Mouse (Mus musculus): Measurements from ENCODE around the gene Adarb1. TPM values are rescaled to one million over a fixed set of nuclear protein-coding genes. Genes with fewer than 3 reads are reported as not detected.

The Adarb1 gene
- polyA plus RNA-seq, 1 experiment from 2014 or later = 3.0 TPM

- Histone ChIP-seq H3K9me3 (ENCODE audit: control insufficient read depth, low read length) (no peaks in the 10 kb centered on the region), H3K27ac (ENCODE audit: low read length) (no peak overlapping the region)
- 51% methylated on average over 2 of the region's 2 CpGs for WGBS
Measured at GRCm38 (mm10) chr10:77381191-77381590, 36.9 kb downstream of the Adarb1 start.

GRCm38 (mm10) chr10:77380716-77381115 is 37.4 kb downstream of the Adarb1 start:
- Histone ChIP-seq H3K4me3 (ENCODE audit: low read length) (no peak overlapping the region), H3K4me2 (ENCODE audit: low read depth, low read length) (no peak overlapping the region), H3K9me3 (ENCODE audit: control insufficient read depth, low read length) (no peaks in the 10 kb centered on the region), H3K27ac (ENCODE audit: low read length) (no peak overlapping the region), H3K27me3 (replicated peaks; ENCODE audit: control insufficient read depth, insufficient read depth, low read length) (no peaks in the 10 kb centered on the region), H3K36me3 (ENCODE audit: control insufficient read depth, insufficient read depth, low read length) (no peaks in the 10 kb centered on the region), H3K4me1 (ENCODE audit: control insufficient read depth, insufficient read depth, low read length) (no peaks in the 10 kb centered on the region), H3K9ac (ENCODE audit: low read depth, low read length) (no peak overlapping the region)
- ATAC-seq = no peak
- WGBS = 78% methylated on average over 6 of the region's 6 CpGs

More at GRCm38 (mm10) chr10:77381191-77381590, 36.9 kb downstream of the Adarb1 start:
- Histone ChIP-seq H3K4me3 (ENCODE audit: low read length) (no peak overlapping the region), H3K27me3 (replicated peaks; ENCODE audit: control insufficient read depth, insufficient read depth, low read length) (no peaks in the 10 kb centered on the region), H3K36me3 (ENCODE audit: control insufficient read depth, insufficient read depth, low read length) (no peaks in the 10 kb centered on the region), H3K4me1 (ENCODE audit: control insufficient read depth, insufficient read depth, low read length) (no peaks in the 10 kb centered on the region), H3K9ac (ENCODE audit: low read depth, low read length) (no peak overlapping the region), H3K4me2 (ENCODE audit: low read depth, low read length) (no peak overlapping the region)
- no peak for ATAC-seq

- Histone ChIP-seq H3K9me3 (ENCODE audit: control insufficient read depth, low read length) (no peaks in the 10 kb centered on the region), H3K36me3 (ENCODE audit: control insufficient read depth, insufficient read depth, low read length) (no peaks in the 10 kb centered on the region), H3K27me3 (replicated peaks; ENCODE audit: control insufficient read depth, insufficient read depth, low read length) (no peaks in the 10 kb centered on the region), H3K4me3 (ENCODE audit: low read length) (no peak overlapping the region), H3K27ac (ENCODE audit: low read length) (no peak overlapping the region), H3K9ac (ENCODE audit: low read depth, low read length) (no peak overlapping the region), H3K4me2 (ENCODE audit: low read depth, low read length) (no peak overlapping the region), H3K4me1 (ENCODE audit: control insufficient read depth, insufficient read depth, low read length) (no peaks in the 10 kb centered on the region)
- WGBS = 93% methylated on average over 4 of the region's 4 CpGs
- no peak for ATAC-seq
Measured at GRCm38 (mm10) chr10:77379199-77379598, 38.9 kb downstream of the Adarb1 start.

- no peaks in the 10 kb centered on the region for H3K4me1 ChIP-seq (ENCODE audit: control insufficient read depth, insufficient read depth, low read length)
- no peak overlapping the region for H3K27ac ChIP-seq (ENCODE audit: low read length)
- no peak overlapping the region for H3K9ac ChIP-seq (ENCODE audit: low read depth, low read length)
- H3K9me3 ChIP-seq (ENCODE audit: control insufficient read depth, low read length) = no peaks in the 10 kb centered on the region
- H3K4me2 ChIP-seq (ENCODE audit: low read depth, low read length) = no peak overlapping the region
- ATAC-seq = no peak
- H3K4me3 ChIP-seq (ENCODE audit: low read length) = no peak overlapping the region
- no peaks in the 10 kb centered on the region for H3K36me3 ChIP-seq (ENCODE audit: control insufficient read depth, insufficient read depth, low read length)
- no peaks in the 10 kb centered on the region for H3K27me3 ChIP-seq (replicated peaks; ENCODE audit: control insufficient read depth, insufficient read depth, low read length)
- WGBS = 84% methylated on average over 1 of the region's 1 CpGs
Measured at GRCm38 (mm10) chr10:77376056-77376455, 42.0 kb downstream of the Adarb1 start.

GRCm38 (mm10) chr10:77374948-77375347 is 43.1 kb downstream of the Adarb1 start:
- ATAC-seq = no peak
- Histone ChIP-seq H3K4me2 (ENCODE audit: low read depth, low read length) (no peak overlapping the region), H3K27ac (ENCODE audit: low read length) (no peak overlapping the region), H3K9me3 (ENCODE audit: control insufficient read depth, low read length) (no peaks in the 10 kb centered on the region), H3K4me3 (ENCODE audit: low read length) (no peak overlapping the region), H3K27me3 (replicated peaks; ENCODE audit: control insufficient read depth, insufficient read depth, low read length) (no peaks in the 10 kb centered on the region), H3K9ac (ENCODE audit: low read depth, low read length) (no peak overlapping the region), H3K4me1 (ENCODE audit: control insufficient read depth, insufficient read depth, low read length) (no peaks in the 10 kb centered on the region), H3K36me3 (ENCODE audit: control insufficient read depth, insufficient read depth, low read length) (no peaks in the 10 kb centered on the region)
- 68% methylated on average over 1 of the region's 1 CpGs for WGBS

GRCm38 (mm10) chr10:77374407-77374806 is 43.7 kb downstream of the Adarb1 start:
- 75% methylated on average over 5 of the region's 5 CpGs for WGBS
- no peak overlapping the region for H3K4me2 ChIP-seq (ENCODE audit: low read depth, low read length)
- H3K9ac ChIP-seq (ENCODE audit: low read depth, low read length) = no peak overlapping the region
- H3K27ac ChIP-seq (ENCODE audit: low read length) = no peak overlapping the region
- no peaks in the 10 kb centered on the region for H3K27me3 ChIP-seq (replicated peaks; ENCODE audit: control insufficient read depth, insufficient read depth, low read length)
- no peak overlapping the region for H3K4me3 ChIP-seq (ENCODE audit: low read length)
- no peaks in the 10 kb centered on the region for H3K9me3 ChIP-seq (ENCODE audit: control insufficient read depth, low read length)
- no peak for ATAC-seq
- H3K36me3 ChIP-seq (ENCODE audit: control insufficient read depth, insufficient read depth, low read length) = no peaks in the 10 kb centered on the region
- no peaks in the 10 kb centered on the region for H3K4me1 ChIP-seq (ENCODE audit: control insufficient read depth, insufficient read depth, low read length)

- H3K27ac ChIP-seq (ENCODE audit: low read length) = no peak overlapping the region
- H3K9me3 ChIP-seq (ENCODE audit: control insufficient read depth, low read length) = no peaks in the 10 kb centered on the region
- H3K27me3 ChIP-seq (replicated peaks; ENCODE audit: control insufficient read depth, insufficient read depth, low read length) = no peaks in the 10 kb centered on the region
- no peak overlapping the region for H3K9ac ChIP-seq (ENCODE audit: low read depth, low read length)
- no peaks in the 10 kb centered on the region for H3K4me1 ChIP-seq (ENCODE audit: control insufficient read depth, insufficient read depth, low read length)
- no peak overlapping the region for H3K4me2 ChIP-seq (ENCODE audit: low read depth, low read length)
- H3K4me3 ChIP-seq (ENCODE audit: low read length) = no peak overlapping the region
- no peaks in the 10 kb centered on the region for H3K36me3 ChIP-seq (ENCODE audit: control insufficient read depth, insufficient read depth, low read length)
- WGBS = 83% methylated on average over 5 of the region's 5 CpGs
- ATAC-seq = no peak
Measured at GRCm38 (mm10) chr10:77370129-77370528, 47.9 kb downstream of the Adarb1 start.

- no peaks in the 10 kb centered on the region for H3K4me1 ChIP-seq (ENCODE audit: control insufficient read depth, insufficient read depth, low read length)
- no peaks in the 10 kb centered on the region for H3K36me3 ChIP-seq (ENCODE audit: control insufficient read depth, insufficient read depth, low read length)
- no peak overlapping the region for H3K9ac ChIP-seq (ENCODE audit: low read depth, low read length)
- H3K27ac ChIP-seq (ENCODE audit: low read length) = no peak overlapping the region
- WGBS = 49% methylated on average over 6 of the region's 6 CpGs
- no peaks in the 10 kb centered on the region for H3K9me3 ChIP-seq (ENCODE audit: control insufficient read depth, low read length)
- no peak for ATAC-seq
- H3K4me3 ChIP-seq (ENCODE audit: low read length) = no peak overlapping the region
- no peak overlapping the region for H3K4me2 ChIP-seq (ENCODE audit: low read depth, low read length)
- no peaks in the 10 kb centered on the region for H3K27me3 ChIP-seq (replicated peaks; ENCODE audit: control insufficient read depth, insufficient read depth, low read length)
Measured at GRCm38 (mm10) chr10:77367973-77368372, 50.1 kb downstream of the Adarb1 start.

GRCm38 (mm10) chr10:77366959-77367358 is 51.1 kb downstream of the Adarb1 start:
- Histone ChIP-seq H3K4me1 (ENCODE audit: control insufficient read depth, insufficient read depth, low read length) (no peaks in the 10 kb centered on the region), H3K9me3 (ENCODE audit: control insufficient read depth, low read length) (no peaks in the 10 kb centered on the region), H3K27me3 (replicated peaks; ENCODE audit: control insufficient read depth, insufficient read depth, low read length) (no peaks in the 10 kb centered on the region), H3K27ac (ENCODE audit: low read length) (no peak overlapping the region), H3K4me3 (ENCODE audit: low read length) (no peak overlapping the region), H3K4me2 (ENCODE audit: low read depth, low read length) (no peak overlapping the region), H3K9ac (ENCODE audit: low read depth, low read length) (no peak overlapping the region), H3K36me3 (ENCODE audit: control insufficient read depth, insufficient read depth, low read length) (no peaks in the 10 kb centered on the region)
- 89% methylated on average over 4 of the region's 4 CpGs for WGBS
- no peak for ATAC-seq

- no peak for ATAC-seq
- Histone ChIP-seq H3K9ac (ENCODE audit: low read depth, low read length) (no peak overlapping the region), H3K9me3 (ENCODE audit: control insufficient read depth, low read length) (no peaks in the 10 kb centered on the region), H3K36me3 (ENCODE audit: control insufficient read depth, insufficient read depth, low read length) (no peaks in the 10 kb centered on the region), H3K4me1 (ENCODE audit: control insufficient read depth, insufficient read depth, low read length) (no peaks in the 10 kb centered on the region), H3K4me3 (ENCODE audit: low read length) (no peak overlapping the region), H3K4me2 (ENCODE audit: low read depth, low read length) (no peak overlapping the region), H3K27me3 (replicated peaks; ENCODE audit: control insufficient read depth, insufficient read depth, low read length) (no peaks in the 10 kb centered on the region), H3K27ac (ENCODE audit: low read length) (no peak overlapping the region)
- WGBS = 86% methylated on average over 2 of the region's 2 CpGs
Measured at GRCm38 (mm10) chr10:77365212-77365611, 52.9 kb downstream of the Adarb1 start.
